Mouse (Mus musculus) stomach, embryonic 16.5 days (tissue): ENCODE measurements around the gene Plcb1. TPM values are rescaled to one million over a fixed set of nuclear protein-coding genes. Genes with fewer than 3 reads are reported as not detected.

ENCODE experiments used
- ATAC-seq: fragments of 200-750 bp; cut with Nextera tagmentation; 2 replicates; pipeline ENCODE4 v1.8.0; 2017; ENCODE audit warnings: moderate number of reproducible peaks, moderate TSS enrichment; ENCODE audit not compliant: insufficient read depth, low FRiP score
- H3K27ac ChIP-seq: fragments of 300-500 bp; sonication (generic); 2 replicates; pipeline ENCODE4 v1.5.1; 2014; ENCODE audit warnings: low read length
- H3K27me3 ChIP-seq: fragments of 300-500 bp; sonication (generic); 2 replicates; pipeline ENCODE4 v1.6.1; 2014; ENCODE audit warnings: low read length, control low read depth, mixed read lengths; ENCODE audit not compliant: control insufficient read depth, insufficient read depth
- H3K36me3 ChIP-seq: fragments of 300-500 bp; sonication (generic); 2 replicates; pipeline ENCODE4 v1.6.1; 2014; ENCODE audit warnings: low read length; ENCODE audit not compliant: control insufficient read depth, insufficient read depth
- H3K4me1 ChIP-seq: fragments of 300-500 bp; sonication (generic); 2 replicates; pipeline ENCODE4 v1.6.1; 2014; ENCODE audit warnings: low read length, control low read depth, mixed read lengths; ENCODE audit not compliant: control insufficient read depth, insufficient read depth
- H3K4me2 ChIP-seq: fragments of 300-500 bp; sonication (generic); 2 replicates; pipeline ENCODE4 v1.6.1; 2014; ENCODE audit warnings: low read depth, low read length, mixed read lengths
- H3K4me3 ChIP-seq: fragments of 300-500 bp; sonication (generic); replicated peaks from 2 replicates; pipeline ENCODE4 v1.5.1; 2014; ENCODE audit warnings: mild to moderate bottlenecking, low read length
- H3K9ac ChIP-seq: fragments of 300-500 bp; sonication (generic); 2 replicates; pipeline ENCODE4 v1.6.1; 2014; ENCODE audit warnings: low read length
- H3K9me3 ChIP-seq: fragments of 300-500 bp; sonication (generic); replicated peaks from 2 replicates; pipeline ENCODE4 v1.6.1; 2016; ENCODE audit warnings: low read length, control low read depth; ENCODE audit not compliant: control insufficient read depth
- WGBS: fragments of 180-500 bp; shearing (Covaris S2); extraction: QIAGEN DNeasy Blood & Tissue Kit; methylation state at CpG from one replicate; pipeline ENCODE4 v1.1.7; 2014; 5-methylcytosine and 5-hydroxymethylcytosine counted together
- polyA plus RNA-seq: library from polyadenylated mRNA; unstranded; fragments of >200 nt; fragmentation: Nextera tagmentation; extraction: Ambion mirVana; gene quantifications from 2 replicates; pipeline ENCODE4 v1.2.1, GENCODE M21; 2015

The Plcb1 gene
- polyA plus RNA-seq, 1 experiment from 2014 or later = 11.9 TPM

- no peak overlapping the region for H3K27ac ChIP-seq
- no peak overlapping the region for H3K4me2 ChIP-seq
- H3K4me1 ChIP-seq = peaks cover 8% of the 10 kb centered on the region
- H3K9me3 ChIP-seq = no peaks in the 10 kb centered on the region
- H3K9ac ChIP-seq = no peak overlapping the region
- no peaks in the 10 kb centered on the region for H3K27me3 ChIP-seq
- no peak overlapping the region for H3K4me3 ChIP-seq
- H3K36me3 ChIP-seq = no peaks in the 10 kb centered on the region
- 75% methylated on average over 3 of the region's 3 CpGs for WGBS
- no peak for ATAC-seq
Measured at GRCm38 (mm10) chr2:134827778-134828487, 42.1 kb downstream of the Plcb1 start.

DNA sequence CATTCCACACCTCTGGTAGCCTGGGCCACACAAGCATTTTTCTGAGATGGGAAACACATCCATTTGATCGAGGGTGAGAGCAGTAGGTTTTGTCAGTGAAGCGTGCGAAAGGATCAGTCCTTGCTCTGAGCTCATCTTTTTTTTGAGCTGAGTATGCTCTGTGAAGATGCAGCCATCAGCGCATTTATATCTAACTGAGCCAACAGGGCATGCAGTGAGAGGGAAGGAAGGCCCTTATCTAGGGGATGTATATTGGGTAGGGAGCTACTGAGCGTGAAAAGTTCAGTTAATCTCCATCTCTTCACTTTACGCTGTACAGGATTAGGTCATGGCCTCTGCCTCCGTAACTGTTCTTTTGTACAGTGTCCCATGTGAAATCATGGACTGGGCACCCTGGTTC is 46.0 kb downstream of the Plcb1 start:
- Histone ChIP-seq H3K9me3 (no peaks in the 10 kb centered on the region), H3K27ac (no peak overlapping the region), H3K4me1 (no peaks in the 10 kb centered on the region), H3K27me3 (no peaks in the 10 kb centered on the region), H3K36me3 (no peaks in the 10 kb centered on the region), H3K4me3 (no peak overlapping the region), H3K4me2 (no peak overlapping the region), H3K9ac (no peak overlapping the region)
- 91% methylated on average over 7 of the region's 7 CpGs for WGBS
- ATAC-seq = no peak

DNA sequence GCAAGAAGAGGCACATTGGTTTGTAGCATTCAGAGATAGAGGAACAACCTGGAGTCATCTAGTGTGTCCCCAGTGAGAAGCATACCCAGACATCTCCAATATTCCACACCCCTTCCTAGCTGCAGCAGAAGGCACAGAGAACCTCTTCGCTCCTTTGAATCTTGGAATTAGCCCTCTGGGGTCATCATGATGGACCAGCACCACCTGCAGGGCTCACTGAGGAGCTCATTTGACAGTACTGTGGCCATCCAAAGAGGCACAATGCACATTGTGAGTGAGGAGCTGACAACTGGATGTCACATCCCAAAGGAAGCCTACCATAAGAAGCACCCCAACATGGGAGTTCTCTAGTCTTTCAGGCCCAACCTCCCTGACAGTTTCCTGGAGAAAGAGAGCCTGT is 50.2 kb downstream of the Plcb1 start:
- Histone ChIP-seq H3K4me3 (no peak overlapping the region), H3K9ac (no peak overlapping the region), H3K27ac (no peak overlapping the region), H3K27me3 (no peaks in the 10 kb centered on the region), H3K36me3 (no peaks in the 10 kb centered on the region), H3K9me3 (no peaks in the 10 kb centered on the region), H3K4me2 (no peak overlapping the region), H3K4me1 (no peaks in the 10 kb centered on the region)
- WGBS = 87% methylated on average over 1 of the region's 1 CpGs
- no peak for ATAC-seq

- Histone ChIP-seq H3K27me3 (no peaks in the 10 kb centered on the region), H3K9ac (no peak overlapping the region), H3K4me3 (no peak overlapping the region), H3K4me1 (no peaks in the 10 kb centered on the region), H3K9me3 (no peaks in the 10 kb centered on the region), H3K27ac (no peak overlapping the region), H3K4me2 (no peak overlapping the region), H3K36me3 (no peaks in the 10 kb centered on the region)
- 74% methylated on average over 1 of the region's 1 CpGs for WGBS
- no peak for ATAC-seq
Measured at GRCm38 (mm10) chr2:134838185-134838584, 52.3 kb downstream of the Plcb1 start.

- Histone ChIP-seq H3K4me1 (no peaks in the 10 kb centered on the region), H3K27me3 (no peaks in the 10 kb centered on the region), H3K9me3 (no peaks in the 10 kb centered on the region), H3K4me3 (no peak overlapping the region), H3K27ac (no peak overlapping the region), H3K9ac (no peak overlapping the region), H3K36me3 (no peaks in the 10 kb centered on the region), H3K4me2 (no peak overlapping the region)
- 80% methylated on average over 1 of the region's 1 CpGs for WGBS
- no peak for ATAC-seq
Measured at GRCm38 (mm10) chr2:134838888-134839287, 53.0 kb downstream of the Plcb1 start.

GRCm38 (mm10) chr2:134842883-134843282 is 57.0 kb downstream of the Plcb1 start:
- H3K9ac ChIP-seq = no peak overlapping the region
- no peaks in the 10 kb centered on the region for H3K4me1 ChIP-seq
- no peaks in the 10 kb centered on the region for H3K27me3 ChIP-seq
- no peak for ATAC-seq
- 68% methylated on average over 4 of the region's 4 CpGs for WGBS
- no peak overlapping the region for H3K4me2 ChIP-seq
- H3K36me3 ChIP-seq = no peaks in the 10 kb centered on the region
- H3K9me3 ChIP-seq = no peaks in the 10 kb centered on the region
- no peak overlapping the region for H3K27ac ChIP-seq
- no peak overlapping the region for H3K4me3 ChIP-seq

DNA sequence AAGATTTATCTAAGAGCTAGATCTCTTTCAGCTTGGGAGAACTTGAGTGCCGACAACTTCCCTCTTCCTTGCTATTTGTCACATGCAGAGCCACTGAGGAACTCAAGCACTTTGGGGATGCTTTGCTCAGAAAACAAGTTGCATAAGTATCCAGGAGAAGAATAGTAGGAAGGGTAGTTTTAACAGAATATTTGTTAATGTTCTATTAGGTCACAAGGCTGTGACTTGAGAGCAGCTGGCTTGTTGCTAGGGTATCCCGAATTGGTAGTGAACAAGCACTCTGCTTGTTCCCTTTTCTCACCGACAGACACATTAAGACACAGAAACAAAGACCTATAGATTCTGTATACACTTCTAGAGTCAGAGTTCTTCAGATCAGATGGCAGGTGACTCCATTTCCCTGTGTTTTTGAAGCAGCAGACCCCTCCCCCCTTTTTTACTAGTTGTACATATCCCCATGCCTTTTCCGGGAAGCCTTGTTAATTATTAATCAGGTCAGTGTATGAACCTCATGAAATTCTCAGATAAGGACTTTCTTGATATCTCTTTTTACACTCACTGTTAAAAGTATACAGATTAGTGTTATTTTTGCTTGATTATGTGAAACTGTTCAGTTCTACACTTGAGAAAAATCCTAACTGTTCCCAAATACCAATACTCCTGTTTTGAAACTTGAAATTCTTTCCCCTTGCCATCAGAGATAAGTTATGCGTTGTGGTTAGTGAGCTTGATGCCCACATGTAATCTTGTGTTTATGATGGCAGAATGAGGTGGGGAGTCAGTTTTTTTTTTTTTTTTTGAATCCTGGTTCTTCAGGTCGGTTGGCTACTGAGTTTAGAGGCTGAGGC is 58.7 kb downstream of the Plcb1 start:
- no peaks in the 10 kb centered on the region for H3K27me3 ChIP-seq
- no peak overlapping the region for H3K9ac ChIP-seq
- H3K4me1 ChIP-seq = no peaks in the 10 kb centered on the region
- H3K27ac ChIP-seq = peak overlapping the region; percentile 43
- ATAC-seq = peak; percentile 71; the same call in 1 of the 2 replicates
- H3K4me2 ChIP-seq = peak overlapping the region; percentile 0; the same call in 1 of the 2 replicates
- 46% methylated on average over 6 of the region's 6 CpGs for WGBS
- H3K9me3 ChIP-seq = no peaks in the 10 kb centered on the region
- H3K4me3 ChIP-seq = no peak overlapping the region
- H3K36me3 ChIP-seq = no peaks in the 10 kb centered on the region

DNA sequence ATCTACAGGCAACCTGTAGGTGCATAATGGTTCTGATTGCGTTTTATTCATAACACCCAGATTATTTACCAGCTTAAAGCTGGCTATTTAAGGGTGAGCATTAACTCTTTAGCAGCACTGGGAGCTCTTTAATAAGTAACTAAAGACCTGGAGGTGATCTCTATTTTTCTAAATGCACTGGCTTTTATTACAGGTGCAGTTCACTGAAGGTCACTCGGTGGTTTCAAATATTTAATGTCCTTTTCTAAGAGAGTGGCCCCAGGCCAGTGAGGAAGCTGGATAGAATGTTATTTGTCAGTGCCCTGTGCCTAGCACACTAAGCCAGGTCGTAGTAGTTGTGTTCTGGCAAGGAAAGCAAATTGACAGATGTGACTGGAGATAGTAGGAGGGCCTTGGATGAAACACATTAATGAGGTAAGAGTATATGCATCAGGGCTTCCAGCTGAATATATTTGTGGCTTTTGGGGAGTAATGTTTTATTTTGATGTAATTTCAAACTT is 59.4 kb downstream of the Plcb1 start:
- Histone ChIP-seq H3K27me3 (no peaks in the 10 kb centered on the region), H3K27ac (peak overlapping the region; percentile 43), H3K4me1 (no peaks in the 10 kb centered on the region), H3K36me3 (no peaks in the 10 kb centered on the region), H3K4me2 (peak overlapping the region; percentile 0; the same call in 1 of the 2 replicates), H3K9ac (no peak overlapping the region), H3K4me3 (no peak overlapping the region), H3K9me3 (no peaks in the 10 kb centered on the region)
- ATAC-seq = peak; percentile 58
- WGBS = 35% methylated on average over 3 of the region's 3 CpGs

DNA sequence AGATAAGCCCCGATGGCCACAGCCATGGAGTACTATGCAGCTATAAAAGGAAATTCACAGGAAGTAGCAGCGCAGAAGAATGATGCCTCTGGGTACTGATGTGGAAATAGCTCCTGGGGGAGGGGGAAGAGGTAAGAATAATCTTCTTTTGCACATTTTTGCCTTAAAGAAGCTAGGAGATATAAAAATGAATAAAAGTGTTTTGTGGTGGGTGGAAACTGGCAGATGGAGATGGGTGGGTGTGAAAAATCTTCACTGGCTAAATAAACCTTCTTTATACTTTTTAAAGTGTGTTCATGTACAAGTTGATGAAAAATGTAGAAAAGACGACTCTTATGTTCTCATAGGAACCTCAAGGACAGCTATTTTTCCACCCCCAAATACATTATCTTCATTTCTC is 60.7 kb downstream of the Plcb1 start:
- H3K27me3 ChIP-seq = no peaks in the 10 kb centered on the region
- no peak for ATAC-seq
- no peak overlapping the region for H3K4me3 ChIP-seq
- no peak overlapping the region for H3K4me2 ChIP-seq
- no peaks in the 10 kb centered on the region for H3K9me3 ChIP-seq
- WGBS = 86% methylated on average over 3 of the region's 3 CpGs
- no peaks in the 10 kb centered on the region for H3K4me1 ChIP-seq
- H3K36me3 ChIP-seq = no peaks in the 10 kb centered on the region
- no peak overlapping the region for H3K9ac ChIP-seq
- no peak overlapping the region for H3K27ac ChIP-seq
